In genomic region chr2:137146938-137147666, GRCm38 (mm10) we compare ENCODE assay signal across 31 mouse cellular contexts.
"Had no signal": no experiment of that assay in that cellular context is flagged by ENCODE, and none has a peak within 500 bp of the region (broad histone marks: within the 10 kb centered on the region; RNA-seq: fewer than 3 reads in every experiment).

No protein-coding gene starts in this region.

- H3K4me3 ChIP-seq: limb, embryonic 10.5 days; limb, embryonic 12.5 days; limb, embryonic 13.5 days; limb, embryonic 15.5 days; liver, embryonic 12.5 days; liver, embryonic 13.5 days; liver, embryonic 15.5 days; lung, embryonic 15.5 days; megakaryocyte, embryonic 14.5 days; midbrain, embryonic 10.5 days; midbrain, embryonic 12.5 days; midbrain, embryonic 13.5 days; midbrain, embryonic 15.5 days; myocyte; neural tube, embryonic 12.5 days had no signal

- H3K36me3 ChIP-seq: limb, embryonic 10.5 days; limb, embryonic 12.5 days; limb, embryonic 13.5 days; limb, embryonic 15.5 days; liver, embryonic 12.5 days; liver, embryonic 13.5 days; liver, embryonic 15.5 days; lung, embryonic 15.5 days; midbrain, embryonic 10.5 days; midbrain, embryonic 12.5 days; midbrain, embryonic 13.5 days; midbrain, embryonic 15.5 days; neural tube, embryonic 12.5 days had no signal

- ATAC-seq: liver, embryonic 12.5 days; liver, postnatal 0 days; midbrain, embryonic 13.5 days; midbrain, embryonic 15.5 days; midbrain, embryonic 16.5 days had no signal

- H3K9ac ChIP-seq: limb, embryonic 12.5 days; limb, embryonic 13.5 days; limb, embryonic 15.5 days; liver, embryonic 12.5 days; liver, embryonic 13.5 days; liver, embryonic 14.5 days; liver, embryonic 15.5 days; liver, postnatal 0 days; lung, embryonic 14.5 days; lung, embryonic 15.5 days; midbrain, embryonic 12.5 days; midbrain, embryonic 13.5 days; midbrain, embryonic 15.5 days; neural tube, embryonic 12.5 days had no signal

- H3K9me3 ChIP-seq: limb, embryonic 10.5 days; limb, embryonic 13.5 days; limb, embryonic 15.5 days; liver, embryonic 12.5 days; liver, embryonic 13.5 days; liver, embryonic 15.5 days; lung, embryonic 15.5 days; midbrain, embryonic 10.5 days; midbrain, embryonic 12.5 days; midbrain, embryonic 13.5 days; midbrain, embryonic 15.5 days; neural tube, embryonic 12.5 days had no signal

- H3K4me1 ChIP-seq: limb, embryonic 10.5 days; limb, embryonic 12.5 days; limb, embryonic 13.5 days; limb, embryonic 15.5 days; liver, embryonic 12.5 days; liver, embryonic 13.5 days; liver, embryonic 15.5 days; lung, embryonic 15.5 days; megakaryocyte, embryonic 14.5 days; midbrain, embryonic 10.5 days; midbrain, embryonic 12.5 days; midbrain, embryonic 13.5 days; midbrain, embryonic 15.5 days; neural tube, embryonic 12.5 days had no signal

- H3K4me2 ChIP-seq: limb, embryonic 12.5 days; limb, embryonic 13.5 days; limb, embryonic 15.5 days; liver, embryonic 11.5 days; liver, embryonic 12.5 days; liver, embryonic 13.5 days; liver, embryonic 15.5 days; lung, embryonic 14.5 days; lung, embryonic 15.5 days; midbrain, embryonic 11.5 days; midbrain, embryonic 12.5 days; midbrain, embryonic 13.5 days; midbrain, embryonic 15.5 days; neural tube, embryonic 12.5 days had no signal

- DNase-seq: left cerebral cortex, postnatal 4 days; liver; liver, embryonic 13.5 days; liver, postnatal 0 days; lung, adult 18-20 months; lung, adult 2 months; lung, embryonic 14.5 days; lung, postnatal 10 days; lung, postnatal 14 days; lung, postnatal 36 days; lung, postnatal 4 days; midbrain, embryonic 14.5 days had no signal

- H3K27ac ChIP-seq: limb, embryonic 10.5 days; limb, embryonic 12.5 days; limb, embryonic 13.5 days; limb, embryonic 15.5 days; liver, embryonic 12.5 days; liver, embryonic 13.5 days; liver, embryonic 14.5 days; liver, embryonic 15.5 days; lung, embryonic 15.5 days; macrophage; midbrain, embryonic 10.5 days; midbrain, embryonic 12.5 days; midbrain, embryonic 13.5 days; midbrain, embryonic 15.5 days; neural tube, embryonic 12.5 days had no signal

- H3K27me3 ChIP-seq: limb, embryonic 12.5 days; limb, embryonic 13.5 days; limb, embryonic 15.5 days; liver, embryonic 12.5 days; liver, embryonic 13.5 days; liver, embryonic 15.5 days; lung, embryonic 15.5 days; megakaryocyte, embryonic 14.5 days; midbrain, embryonic 15.5 days; neural tube, embryonic 12.5 days had no signal
